Mouse (Mus musculus) liver, embryonic 11.5 days (tissue): ENCODE data around the gene Nostrin. TPM values are rescaled to one million over a fixed set of nuclear protein-coding genes. Genes with fewer than 3 reads are reported as not detected.

Experiments
- ATAC-seq: fragments of 200-750 bp; cut with Nextera tagmentation; replicated peaks from 2 replicates; pipeline ENCODE4 v1.8.0; 2017; ENCODE audit warnings: moderate number of reproducible peaks, mild to moderate bottlenecking, moderate TSS enrichment, moderate library complexity; ENCODE audit not compliant: low FRiP score
- DNase-seq: peaks from one replicate; pipeline ENCODE4 v3.0.0-alpha.2; 2017; ENCODE audit warnings: low spot score
- H3K27ac ChIP-seq: fragments of 300-500 bp; sonication (generic); 2 replicates; pipeline ENCODE4 v1.5.1; 2014; ENCODE audit warnings: mild to moderate bottlenecking, low read depth, low read length, control low read depth
- H3K27me3 ChIP-seq: fragments of 300-500 bp; sonication (generic); replicated peaks from 2 replicates; pipeline ENCODE4 v1.6.1; 2014; ENCODE audit warnings: low read length, mixed read lengths; ENCODE audit not compliant: control insufficient read depth, insufficient read depth
- H3K36me3 ChIP-seq: fragments of 300-500 bp; sonication (generic); 2 replicates; pipeline ENCODE4 v1.6.1; 2014; ENCODE audit warnings: mild to moderate bottlenecking, low read length, moderate library complexity, mixed read lengths; ENCODE audit not compliant: control insufficient read depth, insufficient read depth
- H3K4me1 ChIP-seq: fragments of 300-500 bp; sonication (generic); replicated peaks from 2 replicates; pipeline ENCODE4 v1.6.1; 2014; ENCODE audit warnings: low read length, mixed read lengths; ENCODE audit not compliant: control insufficient read depth, insufficient read depth
- H3K4me2 ChIP-seq: fragments of 300-500 bp; sonication (generic); 2 replicates; pipeline ENCODE4 v1.6.1; 2014; ENCODE audit warnings: mild to moderate bottlenecking, control low read depth, moderate library complexity
- H3K4me3 ChIP-seq: fragments of 300-500 bp; sonication (generic); 2 replicates; pipeline ENCODE4 v1.5.1; 2014; ENCODE audit warnings: low read depth, low read length, control low read depth
- H3K9ac ChIP-seq: fragments of 300-500 bp; sonication (generic); 2 replicates; pipeline ENCODE4 v1.6.1; 2014; ENCODE audit warnings: low read depth, low read length, control low read depth
- H3K9me3 ChIP-seq: fragments of 300-500 bp; sonication (generic); 2 replicates; pipeline ENCODE4 v1.6.1; 2016; ENCODE audit warnings: low read length, inconsistent platforms, mixed read lengths; ENCODE audit not compliant: control insufficient read depth
- WGBS: fragments of 180-500 bp; shearing (Covaris S2); extraction: QIAGEN DNeasy Blood & Tissue Kit; methylation state at CpG from one replicate; pipeline ENCODE4 v1.1.7; 2014; 5-methylcytosine and 5-hydroxymethylcytosine counted together
- polyA plus RNA-seq: library from polyadenylated mRNA; unstranded; fragments of >200 nt; fragmentation: Nextera tagmentation; extraction: Ambion mirVana; gene quantifications from 2 replicates; pipeline ENCODE4 v1.2.1, GENCODE M21; 2014

Nostrin gene
- polyA plus RNA-seq, 1 experiment from 2014 or later: 18.8 TPM

- H3K4me1 ChIP-seq: no peaks in the 10 kb centered on the region
- no peak overlapping the region for H3K27ac ChIP-seq
- WGBS: 78% methylated on average over 7 of the region's 7 CpGs
- H3K27me3 ChIP-seq: no peaks in the 10 kb centered on the region
- H3K9ac ChIP-seq: no peak overlapping the region
- no peaks in the 10 kb centered on the region for H3K36me3 ChIP-seq
- no peak overlapping the region for H3K4me2 ChIP-seq
- H3K9me3 ChIP-seq: no peaks in the 10 kb centered on the region
- ATAC-seq (no peak), DNase-seq (no peak)
- no peak overlapping the region for H3K4me3 ChIP-seq
These were observed 79.6 kb downstream of the Nostrin start for GRCm38 (mm10) chr2:69215242-69215641.

GRCm38 (mm10) chr2:69221868-69222416 lies 86.3 kb downstream of the Nostrin start:
- Histone ChIP-seq H3K9ac (no peak overlapping the region), H3K4me3 (no peak overlapping the region)
- WGBS: 73% methylated on average over 5 of the region's 5 CpGs

DNA sequence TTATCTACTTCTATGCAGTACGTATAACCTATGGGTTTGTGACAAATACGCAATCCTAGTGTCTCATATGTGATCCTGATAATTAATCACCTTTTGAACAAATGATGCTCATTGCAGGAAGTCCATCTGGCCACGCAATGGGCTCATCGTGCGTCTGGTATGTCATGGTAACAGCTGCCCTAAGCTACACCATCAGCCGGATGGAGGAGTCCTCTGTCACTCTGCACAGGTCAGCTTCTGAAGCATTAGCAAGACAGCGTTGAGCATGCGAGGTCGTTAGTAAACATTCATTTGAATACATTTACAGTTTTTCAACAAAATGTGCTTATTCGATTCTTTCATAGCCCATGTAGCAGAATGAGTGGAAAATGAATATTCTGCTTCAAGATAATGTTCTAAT lies 87.2 kb downstream of the Nostrin start:
- DNase-seq: no peak
- 84% methylated on average over 10 of the region's 10 CpGs for WGBS
- ATAC-seq: no peak

More at GRCm38 (mm10) chr2:69221868-69222416, 86.3 kb downstream of the Nostrin start:
- Histone ChIP-seq H3K36me3 (no peaks in the 10 kb centered on the region), H3K27ac (no peak overlapping the region), H3K4me2 (no peak overlapping the region), H3K27me3 (no peaks in the 10 kb centered on the region), H3K9me3 (no peaks in the 10 kb centered on the region), H3K4me1 (no peaks in the 10 kb centered on the region)
- ATAC-seq (no peak), DNase-seq (no peak)

DNA sequence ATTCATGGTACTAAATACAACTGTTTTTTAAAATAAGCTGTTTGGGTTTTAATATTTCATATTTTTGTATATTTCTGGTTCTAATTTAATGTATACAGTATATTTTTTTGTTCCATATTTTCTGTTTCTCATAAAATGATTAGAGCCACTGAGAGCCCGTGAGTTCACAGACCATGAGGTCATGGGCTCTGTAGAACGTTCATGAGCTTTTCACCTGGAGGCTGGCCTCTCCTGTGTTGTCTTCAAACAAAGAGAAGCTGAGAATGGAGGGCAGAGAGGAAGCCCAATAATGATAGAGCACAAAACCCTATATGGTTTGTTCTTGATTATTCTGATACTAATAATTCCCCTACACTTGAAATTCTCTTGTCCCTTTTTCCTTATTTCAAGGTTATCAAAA lies 89.1 kb downstream of the Nostrin start:
- DNase-seq: no peak
- ATAC-seq: no peak
- Histone ChIP-seq H3K9ac (no peak overlapping the region), H3K4me3 (no peak overlapping the region), H3K4me2 (no peak overlapping the region), H3K4me1 (no peaks in the 10 kb centered on the region), H3K9me3 (no peaks in the 10 kb centered on the region), H3K36me3 (no peaks in the 10 kb centered on the region), H3K27me3 (no peaks in the 10 kb centered on the region), H3K27ac (no peak overlapping the region)
- WGBS: 59% methylated on average over 2 of the region's 2 CpGs

More for the DNA sequence above, 87.2 kb downstream of the Nostrin start:
- Histone ChIP-seq H3K9me3 (no peaks in the 10 kb centered on the region), H3K27me3 (no peaks in the 10 kb centered on the region), H3K4me3 (no peak overlapping the region), H3K27ac (no peak overlapping the region), H3K36me3 (no peaks in the 10 kb centered on the region), H3K4me1 (no peaks in the 10 kb centered on the region), H3K9ac (no peak overlapping the region), H3K4me2 (no peak overlapping the region)

DNA sequence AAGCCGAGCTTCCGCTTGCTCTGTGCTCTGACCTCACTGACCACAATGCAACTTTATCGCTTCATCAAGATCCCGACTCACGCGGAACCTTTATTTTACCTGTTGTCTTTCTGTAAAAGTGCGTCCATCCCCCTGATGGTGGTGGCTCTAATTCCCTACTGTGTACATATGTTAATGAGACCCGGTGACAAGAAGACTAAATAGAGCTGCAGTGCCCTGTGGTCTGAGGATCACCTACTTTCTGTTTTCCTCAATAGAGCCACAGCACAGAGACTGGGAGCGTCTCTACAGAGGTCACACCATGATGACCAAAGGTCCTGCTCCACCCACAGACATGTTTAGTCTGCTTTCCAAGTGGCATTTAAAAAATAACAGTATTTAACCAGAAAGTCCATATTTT lies 91.3 kb downstream of the Nostrin start:
- DNase-seq (no peak), ATAC-seq (no peak)
- Histone ChIP-seq H3K4me3 (no peak overlapping the region), H3K9me3 (no peaks in the 10 kb centered on the region), H3K27ac (no peak overlapping the region), H3K4me2 (no peak overlapping the region), H3K4me1 (no peaks in the 10 kb centered on the region), H3K9ac (no peak overlapping the region), H3K36me3 (no peaks in the 10 kb centered on the region), H3K27me3 (no peaks in the 10 kb centered on the region)
- WGBS: 91% methylated on average over 9 of the region's 9 CpGs

DNA sequence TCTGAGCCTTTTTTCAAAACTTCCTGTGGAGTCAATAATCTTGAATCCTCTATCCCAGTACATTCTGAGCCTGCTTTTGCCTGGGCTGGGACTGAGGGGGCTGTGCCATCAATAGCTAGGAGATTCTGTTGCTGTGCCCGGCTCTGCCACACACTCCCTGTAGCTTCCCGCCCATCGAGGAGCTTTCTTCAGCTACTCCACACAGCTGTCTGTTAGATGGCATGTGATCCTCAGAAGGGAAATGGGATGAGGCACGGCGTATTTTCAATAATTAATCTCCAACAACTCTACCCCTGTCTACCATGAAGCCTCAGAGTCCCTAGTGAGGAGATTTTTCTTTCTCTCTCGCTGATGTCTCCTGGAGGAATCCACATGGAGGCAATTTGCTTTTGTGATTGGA lies 93.0 kb downstream of the Nostrin start:
- no peak for DNase-seq
- no peaks in the 10 kb centered on the region for H3K36me3 ChIP-seq
- no peaks in the 10 kb centered on the region for H3K27me3 ChIP-seq
- no peak overlapping the region for H3K4me3 ChIP-seq
- no peaks in the 10 kb centered on the region for H3K9me3 ChIP-seq
- H3K27ac ChIP-seq: no peak overlapping the region
- ATAC-seq: no peak
- H3K4me2 ChIP-seq: no peak overlapping the region
- no peak overlapping the region for H3K9ac ChIP-seq
- no peaks in the 10 kb centered on the region for H3K4me1 ChIP-seq
- 78% methylated on average over 6 of the region's 6 CpGs for WGBS

GRCm38 (mm10) chr2:69230137-69230536 lies 94.5 kb downstream of the Nostrin start:
- no peak for ATAC-seq
- Histone ChIP-seq H3K4me2 (no peak overlapping the region), H3K9ac (no peak overlapping the region), H3K36me3 (no peaks in the 10 kb centered on the region), H3K4me1 (no peaks in the 10 kb centered on the region), H3K9me3 (no peaks in the 10 kb centered on the region), H3K27ac (no peak overlapping the region), H3K4me3 (no peak overlapping the region), H3K27me3 (no peaks in the 10 kb centered on the region)
- WGBS: 78% methylated on average over 2 of the region's 2 CpGs
- no peak for DNase-seq

- no peak for DNase-seq
- H3K36me3 ChIP-seq: no peaks in the 10 kb centered on the region
- no peaks in the 10 kb centered on the region for H3K4me1 ChIP-seq
- no peak overlapping the region for H3K9ac ChIP-seq
- H3K27ac ChIP-seq: no peak overlapping the region
- H3K27me3 ChIP-seq: no peaks in the 10 kb centered on the region
- no peak overlapping the region for H3K4me2 ChIP-seq
- no peaks in the 10 kb centered on the region for H3K9me3 ChIP-seq
- no peak for ATAC-seq
- no peak overlapping the region for H3K4me3 ChIP-seq
These were observed 96.5 kb downstream of the Nostrin start for GRCm38 (mm10) chr2:69232101-69232500.

DNA sequence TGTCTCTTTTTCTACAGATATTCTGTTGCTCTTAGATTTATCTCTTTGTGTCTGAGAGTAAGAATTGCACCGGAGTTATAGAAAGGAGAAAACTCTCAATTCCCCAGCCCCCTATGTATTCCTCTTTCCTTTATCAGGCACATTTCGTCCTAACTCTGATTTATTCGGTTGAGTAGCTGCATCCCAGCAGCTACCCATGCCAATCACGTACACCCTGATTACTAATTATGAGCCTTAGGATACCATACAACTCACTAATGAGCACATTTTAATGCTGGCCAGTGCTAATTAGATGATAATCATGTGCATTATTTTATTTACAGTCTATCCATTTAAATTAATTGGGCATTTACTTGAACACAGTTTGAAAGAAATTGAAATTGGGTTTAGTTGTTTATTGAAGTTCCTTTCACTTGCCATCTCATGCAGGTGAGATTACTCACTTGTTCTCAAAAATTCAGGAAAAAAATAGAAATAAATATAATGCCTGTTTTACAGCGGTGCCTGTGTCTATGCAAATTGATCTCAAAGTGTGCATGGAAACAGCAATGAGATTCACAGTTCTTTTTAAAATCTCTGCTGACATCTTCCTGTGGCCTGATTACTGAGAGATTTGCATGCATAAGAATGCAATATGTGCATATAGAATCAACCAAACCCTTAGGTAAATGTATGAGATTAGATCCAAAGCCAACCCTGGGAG lies 99.5 kb downstream of the Nostrin start:
- 83% methylated on average over 5 of the region's 5 CpGs for WGBS
- no peaks in the 10 kb centered on the region for H3K27me3 ChIP-seq
- no peak overlapping the region for H3K4me2 ChIP-seq
- H3K9ac ChIP-seq: no peak overlapping the region
- no peaks in the 10 kb centered on the region for H3K36me3 ChIP-seq
- no peak for DNase-seq
- no peak overlapping the region for H3K4me3 ChIP-seq
- H3K27ac ChIP-seq: no peak overlapping the region
- ATAC-seq: no peak
- no peaks in the 10 kb centered on the region for H3K9me3 ChIP-seq
- H3K4me1 ChIP-seq: no peaks in the 10 kb centered on the region
